Mouse (Mus musculus) ES-Bruce4 (cell line): ENCODE measurements around the gene Coro1c. TPM values are rescaled to one million over a fixed set of nuclear protein-coding genes. Genes with fewer than 3 reads are reported as not detected.

Experiments used
- H3K27ac ChIP-seq: 2 replicates; pipeline ENCODE4 v1.5.1; 2012; ENCODE audit warnings: low read length, inconsistent platforms; ENCODE audit not compliant: insufficient read depth
- H3K27me3 ChIP-seq: 2 replicates; pipeline ENCODE4 v1.6.1; 2012; ENCODE audit warnings: mild to moderate bottlenecking, low read length, inconsistent platforms; ENCODE audit not compliant: control insufficient read depth, poor library complexity, insufficient read depth, severe bottlenecking
- H3K36me3 ChIP-seq: 2 replicates; pipeline ENCODE4 v1.6.1; 2012; ENCODE audit warnings: inconsistent platforms, mild to moderate bottlenecking, low read length, moderate library complexity; ENCODE audit not compliant: control insufficient read depth, poor library complexity, insufficient read depth, severe bottlenecking
- H3K4me1 ChIP-seq: one replicate; pipeline ENCODE4 v1.8.1; 2011; ENCODE audit warnings: low read length; ENCODE audit not compliant: control insufficient read depth, insufficient read depth
- H3K4me3 ChIP-seq: 2 replicates; pipeline ENCODE4 v1.5.1; 2011; ENCODE audit warnings: low read depth, mild to moderate bottlenecking, low read length
- H3K9ac ChIP-seq: 2 replicates; pipeline ENCODE4 v1.6.1; 2012; ENCODE audit warnings: low read depth, mild to moderate bottlenecking, inconsistent platforms; ENCODE audit not compliant: poor library complexity, severe bottlenecking
- H3K9me3 ChIP-seq: replicated peaks from 2 replicates; pipeline ENCODE4 v1.6.1; 2012; ENCODE audit warnings: mild to moderate bottlenecking, low read length, inconsistent platforms; ENCODE audit not compliant: control insufficient read depth, poor library complexity, insufficient read depth, severe bottlenecking
- CTCF ChIP-seq: IDR thresholded peaks from one replicate; pipeline ENCODE4 v1.8.1; 2011; ENCODE audit warnings: low read depth, low read length
- EP300 ChIP-seq: IDR thresholded peaks from 2 replicates; pipeline ENCODE4 v1.6.1; 2011; ENCODE audit warnings: low read depth, low read length; ENCODE audit not compliant: insufficient read depth
- POLR2A ChIP-seq: IDR thresholded peaks from one replicate; pipeline ENCODE4 v1.8.1; 2011; ENCODE audit warnings: low read length; ENCODE audit not compliant: insufficient read depth
- polyA plus RNA-seq: library from polyadenylated mRNA; stranded (reverse); fragments of >200 nt; gene quantifications from 2 replicates; pipeline ENCODE4 v1.2.4, GENCODE M21; 2011; ENCODE audit warnings: low read depth; ENCODE audit not compliant: missing spikeins, insufficient read depth, insufficient read length

The Coro1c gene
- polyA plus RNA-seq, 1 experiment: 174 TPM

GRCm38 (mm10) chr5:113797149-113797882 lies 111.2 kb downstream of the Coro1c start:
- Histone ChIP-seq H3K27me3 (no peaks in the 10 kb centered on the region), H3K4me3 (0 out of 2 replicates have a peak overlapping the region, but pooled peaks have one; percentile 3), H3K9ac (no peak overlapping the region), H3K36me3 (no peaks in the 10 kb centered on the region), H3K4me1 (peaks cover 2% of the 10 kb centered on the region), H3K27ac (no peak overlapping the region), H3K9me3 (no peaks in the 10 kb centered on the region)
- TF ChIP-seq CTCF: no peak
- TF ChIP-seq POLR2A: no peak
- no peak for TF ChIP-seq EP300

GRCm38 (mm10) chr5:113796401-113797148 lies 112.0 kb downstream of the Coro1c start:
- no peaks in the 10 kb centered on the region for H3K36me3 ChIP-seq
- H3K4me1 ChIP-seq: peaks cover 2% of the 10 kb centered on the region
- no peaks in the 10 kb centered on the region for H3K27me3 ChIP-seq
- H3K27ac ChIP-seq: no peak overlapping the region
- no peaks in the 10 kb centered on the region for H3K9me3 ChIP-seq
- 0 out of 2 replicates have a peak overlapping the region, but pooled peaks have one; percentile 3 for H3K4me3 ChIP-seq
- no peak overlapping the region for H3K9ac ChIP-seq
- TF ChIP-seq EP300 (no peak), CTCF (no peak), POLR2A (no peak)

Other genes with a start within 250 kb of the Coro1c start
- gene 1700069L16Rik, start 184.0 kb downstream of the Coro1c start, polyA plus RNA-seq: not detected in 2 replicates
- gene Ficd, start 173.0 kb downstream of the Coro1c start, polyA plus RNA-seq: 2.8 and 3.4 TPM in 2 replicates
- gene Sart3, start 136.2 kb downstream of the Coro1c start, polyA plus RNA-seq: 45.0 and 49.0 TPM in 2 replicates
- 47.5 and 58.2 TPM in 2 replicates for gene Iscu, start 136.0 kb downstream of the Coro1c start, polyA plus RNA-seq
- gene Tmem119, start 108.2 kb downstream of the Coro1c start, polyA plus RNA-seq: 0.79 and 1.2 TPM in 2 replicates
- 0.72 and 1.9 TPM in 2 replicates for gene Selplg, start 76.1 kb downstream of the Coro1c start, polyA plus RNA-seq
- 23.5 and 25.0 TPM in 2 replicates for gene Ssh1, start 85.1 kb upstream of the Coro1c start, polyA plus RNA-seq
- not detected in 2 replicates for gene Dao, start 94.9 kb upstream of the Coro1c start, polyA plus RNA-seq
- gene Usp30, start 156.7 kb upstream of the Coro1c start, polyA plus RNA-seq: 13.9 and 14.3 TPM in 2 replicates
- gene Svop, start 182.8 kb upstream of the Coro1c start, polyA plus RNA-seq: 11.0 and 11.2 TPM in 2 replicates
- 17.9 and 20.1 TPM in 2 replicates for gene Alkbh2, start 219.5 kb upstream of the Coro1c start, polyA plus RNA-seq
- gene Ung, start 221.6 kb upstream of the Coro1c start, polyA plus RNA-seq: 85.6 and 89.8 TPM in 2 replicates
- 8.0 and 9.3 TPM in 2 replicates for gene Acacb, start 237.8 kb upstream of the Coro1c start, polyA plus RNA-seq